Mouse (Mus musculus): Measurements from ENCODE around the gene Cd82.

DNA sequence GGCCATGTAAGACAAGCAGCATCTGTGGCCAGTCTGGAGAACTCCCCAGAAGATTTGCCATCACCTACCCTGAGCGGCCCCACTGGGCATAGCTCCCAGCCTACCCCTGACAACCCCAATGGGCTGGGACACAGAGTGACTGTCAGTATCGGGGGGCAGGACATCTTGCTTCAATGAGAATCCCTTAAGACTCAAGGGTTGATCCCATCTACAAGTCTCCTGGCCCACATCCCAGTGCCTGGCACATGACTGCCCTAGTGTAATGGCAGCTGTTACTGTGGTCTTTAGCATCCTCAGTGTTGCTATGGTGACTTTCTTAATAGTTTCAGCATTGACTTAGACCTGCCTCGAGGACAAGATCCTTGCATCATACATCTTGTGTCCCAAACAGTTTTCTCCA, 32.2 kb upstream of the Cd82 start:
- TF ChIP-seq TAL1 (IDR thresholded peaks at IDR 0.05; ENCODE audit: low read length) = no peak
- TF ChIP-seq GATA1 (IDR thresholded peaks at IDR 0.05; ENCODE audit: low read length) = no peak
